Mouse (Mus musculus) liver, embryonic 16.5 days (tissue): ENCODE measurements around the gene Usp5. TPM values are rescaled to one million over a fixed set of nuclear protein-coding genes. Genes with fewer than 3 reads are reported as not detected.
"Not testable (repeated sequence)": the region's sequence is repeated elsewhere in the genome, so short reads cannot be mapped to it uniquely, and the experiment has no call there.

Experiments
- ATAC-seq: fragments of 200-750 bp; cut with Nextera tagmentation; 2 replicates; pipeline ENCODE4 v1.8.0; 2017; ENCODE audit warnings: low read depth, mild to moderate bottlenecking, moderate number of reproducible peaks, moderate library complexity
- H3K27ac ChIP-seq: fragments of 300-500 bp; sonication (generic); 2 replicates; pipeline ENCODE4 v1.5.1; 2014; ENCODE audit warnings: mild to moderate bottlenecking, low read length
- H3K27me3 ChIP-seq: fragments of 300-500 bp; sonication (generic); 2 replicates; pipeline ENCODE4 v1.6.1; 2014; ENCODE audit warnings: low read depth, low read length, mixed read lengths; ENCODE audit not compliant: control insufficient read depth, insufficient read depth
- H3K36me3 ChIP-seq: fragments of 300-500 bp; sonication (generic); 2 replicates; pipeline ENCODE4 v1.6.1; 2014; ENCODE audit warnings: mild to moderate bottlenecking; ENCODE audit not compliant: control insufficient read depth, insufficient read depth
- H3K4me1 ChIP-seq: fragments of 300-500 bp; sonication (generic); 2 replicates; pipeline ENCODE4 v1.6.1; 2014; ENCODE audit warnings: low read depth, low read length, mixed read lengths; ENCODE audit not compliant: control insufficient read depth
- H3K4me2 ChIP-seq: fragments of 300-500 bp; sonication (generic); 2 replicates; pipeline ENCODE4 v1.6.1; 2014; ENCODE audit warnings: low read depth, low read length, mixed read lengths
- H3K4me3 ChIP-seq: fragments of 300-500 bp; sonication (generic); 2 replicates; pipeline ENCODE4 v1.5.1; 2014; ENCODE audit warnings: low read depth, mild to moderate bottlenecking, low read length
- H3K9ac ChIP-seq: fragments of 300-500 bp; sonication (generic); 2 replicates; pipeline ENCODE4 v1.6.1; 2014; ENCODE audit warnings: low read depth, low read length
- H3K9me3 ChIP-seq: fragments of 300-500 bp; sonication (generic); replicated peaks from 2 replicates; pipeline ENCODE4 v1.6.1; 2016; ENCODE audit warnings: low read length; ENCODE audit not compliant: control insufficient read depth
- WGBS: fragments of 180-500 bp; shearing (Covaris S2); extraction: QIAGEN DNeasy Blood & Tissue Kit; methylation state at CpG from one replicate; pipeline ENCODE4 v1.1.7; 2014; ENCODE audit not compliant: insufficient replicate concordance; 5-methylcytosine and 5-hydroxymethylcytosine counted together
- polyA plus RNA-seq: library from polyadenylated mRNA; unstranded; fragments of >200 nt; fragmentation: Nextera tagmentation; extraction: Ambion mirVana; gene quantifications from 2 replicates; pipeline ENCODE4 v1.2.1, GENCODE M21; 2015

The Usp5 gene
- polyA plus RNA-seq, 1 experiment from 2014 or later = 52.7 TPM

- H3K36me3 ChIP-seq = peaks cover 37% of the 10 kb centered on the region
- H3K9ac ChIP-seq = peak overlapping the region; percentile 89
- not testable (repeated sequence) for H3K27ac ChIP-seq, ATAC-seq, H3K27me3 ChIP-seq, H3K9me3 ChIP-seq
- peaks cover 18% of the 10 kb centered on the region for H3K4me1 ChIP-seq
- peak overlapping the region; percentile 61 for H3K4me2 ChIP-seq
- H3K4me3 ChIP-seq = peak overlapping the region; percentile 81
- WGBS = 94% methylated on average over 4 of the region's 4 CpGs
Observed at GRCm38 (mm10) chr6:124831199-124831598, 1.9 kb upstream of the Usp5 start.

GRCm38 (mm10) chr6:124829799-124830700 is 766 bp upstream of the Usp5 start:
- peak overlapping the region; percentile 89 for H3K9ac ChIP-seq
- H3K4me1 ChIP-seq = peaks cover 18% of the 10 kb centered on the region
- H3K4me2 ChIP-seq = peak overlapping the region; percentile 73
- H3K36me3 ChIP-seq = peaks cover 43% of the 10 kb centered on the region
- peak overlapping the region; percentile 96 for H3K27ac ChIP-seq
- H3K9me3 ChIP-seq = no peaks in the 10 kb centered on the region
- no peaks in the 10 kb centered on the region for H3K27me3 ChIP-seq
- H3K4me3 ChIP-seq = peak overlapping the region; percentile 81
- ATAC-seq = peak; percentile 79
- WGBS = under 1% methylated on average over 38 of the region's 38 CpGs

DNA sequence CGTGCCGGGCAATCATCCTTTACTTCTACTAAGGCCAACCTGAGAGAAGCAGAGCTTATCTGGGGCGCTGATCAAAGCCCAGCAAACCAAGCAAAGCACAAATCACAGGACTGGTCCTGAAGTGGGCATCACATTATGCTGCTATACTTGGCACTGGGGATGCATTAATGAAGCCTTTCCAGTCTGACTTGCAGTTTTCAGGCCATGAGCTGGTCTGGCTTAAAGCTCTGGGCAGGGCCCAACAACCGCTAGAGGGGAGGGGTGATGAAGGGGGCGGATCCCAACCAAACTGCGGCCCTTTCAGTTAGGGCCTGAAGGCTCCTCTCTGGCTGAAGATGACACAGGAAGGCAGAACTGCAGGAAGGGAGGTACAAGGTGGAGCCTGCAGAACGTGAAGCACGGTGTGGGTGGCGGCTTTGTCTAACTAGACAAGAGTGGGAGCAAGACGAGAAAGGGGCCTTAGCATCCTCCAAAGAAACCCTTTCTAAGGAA is 1.1 kb downstream of the Usp5 start:
- Histone ChIP-seq H3K4me2 (peak overlapping the region; percentile 96), H3K27ac (peak overlapping the region; percentile 51), H3K36me3 (peaks cover 45% of the 10 kb centered on the region), H3K27me3 (no peaks in the 10 kb centered on the region), H3K4me3 (peak overlapping the region; percentile 81), H3K9ac (peak overlapping the region; percentile 62), H3K9me3 (no peaks in the 10 kb centered on the region), H3K4me1 (peaks cover 18% of the 10 kb centered on the region)
- ATAC-seq = no peak
- 16% methylated on average over 10 of the region's 10 CpGs for WGBS

GRCm38 (mm10) chr6:124822049-124822448 is 7.2 kb downstream of the Usp5 start:
- Histone ChIP-seq H3K9me3 (no peaks in the 10 kb centered on the region), H3K36me3 (peaks cover 58% of the 10 kb centered on the region), H3K9ac (no peak overlapping the region), H3K4me3 (no peak overlapping the region), H3K4me2 (no peak overlapping the region), H3K27me3 (no peaks in the 10 kb centered on the region), H3K27ac (no peak overlapping the region), H3K4me1 (no peaks in the 10 kb centered on the region)
- 86% methylated on average over 4 of the region's 4 CpGs for WGBS
- ATAC-seq = no peak

GRCm38 (mm10) chr6:124820891-124821290 is 8.4 kb downstream of the Usp5 start:
- peaks cover 56% of the 10 kb centered on the region for H3K36me3 ChIP-seq
- no peaks in the 10 kb centered on the region for H3K9me3 ChIP-seq
- no peak overlapping the region for H3K9ac ChIP-seq
- 74% methylated on average over 5 of the region's 5 CpGs for WGBS
- no peak for ATAC-seq
- no peaks in the 10 kb centered on the region for H3K4me1 ChIP-seq
- H3K27ac ChIP-seq = no peak overlapping the region
- H3K27me3 ChIP-seq = no peaks in the 10 kb centered on the region
- H3K4me2 ChIP-seq = no peak overlapping the region
- H3K4me3 ChIP-seq = no peak overlapping the region

DNA sequence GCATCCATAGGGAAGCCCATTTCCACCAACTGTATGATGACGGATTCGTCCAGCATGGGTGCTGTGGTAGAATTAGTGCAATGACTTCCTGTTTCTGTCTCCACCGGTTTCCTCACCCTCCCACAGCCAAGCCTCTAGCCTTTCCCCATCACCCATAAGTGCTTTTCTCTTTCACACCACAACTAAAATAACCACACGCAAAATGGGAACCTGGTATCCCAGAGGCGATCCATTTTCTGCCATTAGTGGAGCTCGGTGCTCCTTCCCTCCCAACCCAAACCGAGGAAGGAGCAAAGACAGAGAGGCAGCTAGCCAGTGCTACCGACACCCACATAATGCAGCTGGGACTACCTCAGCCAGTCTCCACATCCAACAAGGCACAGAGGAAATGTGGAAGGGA is 11.3 kb downstream of the Usp5 start:
- Histone ChIP-seq H3K27ac (peak overlapping the region; percentile 58; the same call in 1 of the 2 replicates), H3K27me3 (no peaks in the 10 kb centered on the region), H3K4me3 (no peak overlapping the region), H3K36me3 (peaks cover 35% of the 10 kb centered on the region), H3K9me3 (no peaks in the 10 kb centered on the region), H3K4me1 (peaks cover 15% of the 10 kb centered on the region), H3K9ac (no peak overlapping the region), H3K4me2 (no peak overlapping the region)
- ATAC-seq = no peak
- WGBS = 56% methylated on average over 8 of the region's 8 CpGs

DNA sequence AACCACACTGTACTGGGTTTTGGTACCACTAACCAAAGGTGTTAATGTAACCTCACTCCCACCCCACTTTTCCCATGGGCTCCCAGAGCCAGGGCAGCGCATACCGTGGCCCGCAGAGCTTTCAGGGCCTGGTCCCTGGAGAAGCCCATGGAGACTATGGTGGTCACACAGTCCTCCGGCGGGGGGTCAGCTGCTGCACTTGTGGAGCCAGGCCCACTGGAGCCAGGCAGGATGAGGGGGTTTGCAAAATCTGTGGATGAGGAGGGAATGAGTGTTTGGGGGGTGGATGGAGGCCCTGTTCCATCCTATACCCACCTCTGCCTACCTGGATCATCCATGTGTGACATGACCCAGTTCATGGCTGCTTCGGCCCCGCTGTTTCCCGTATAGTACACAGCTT is 11.7 kb downstream of the Usp5 start:
- ATAC-seq = no peak
- H3K27me3 ChIP-seq = no peaks in the 10 kb centered on the region
- peaks cover 19% of the 10 kb centered on the region for H3K4me1 ChIP-seq
- H3K9ac ChIP-seq = no peak overlapping the region
- no peaks in the 10 kb centered on the region for H3K9me3 ChIP-seq
- H3K4me3 ChIP-seq = no peak overlapping the region
- H3K4me2 ChIP-seq = no peak overlapping the region
- WGBS = 89% methylated on average over 8 of the region's 8 CpGs
- peaks cover 32% of the 10 kb centered on the region for H3K36me3 ChIP-seq
- H3K27ac ChIP-seq = no peak overlapping the region

- 86% methylated on average over 11 of the region's 11 CpGs for WGBS
Observed at GRCm38 (mm10) chr6:124817125-124817524, 12.2 kb downstream of the Usp5 start.

GRCm38 (mm10) chr6:124816611-124817010 is 12.7 kb downstream of the Usp5 start:
- H3K9ac ChIP-seq = no peak overlapping the region

More at GRCm38 (mm10) chr6:124817125-124817524, 12.2 kb downstream of the Usp5 start:
- Histone ChIP-seq H3K27me3 (no peaks in the 10 kb centered on the region), H3K9ac (no peak overlapping the region), H3K4me1 (peaks cover 24% of the 10 kb centered on the region), H3K4me2 (no peak overlapping the region), H3K27ac (no peak overlapping the region), H3K9me3 (no peaks in the 10 kb centered on the region), H3K36me3 (peaks cover 34% of the 10 kb centered on the region), H3K4me3 (no peak overlapping the region)
- ATAC-seq = no peak

More at GRCm38 (mm10) chr6:124816611-124817010, 12.7 kb downstream of the Usp5 start:
- Histone ChIP-seq H3K27ac (no peak overlapping the region), H3K4me3 (no peak overlapping the region), H3K27me3 (no peaks in the 10 kb centered on the region), H3K36me3 (peaks cover 37% of the 10 kb centered on the region), H3K4me1 (peaks cover 29% of the 10 kb centered on the region), H3K4me2 (no peak overlapping the region), H3K9me3 (no peaks in the 10 kb centered on the region)
- no peak for ATAC-seq
- WGBS = 81% methylated on average over 4 of the region's 4 CpGs
